Mouse (Mus musculus) lung, embryonic 14.5 days (tissue): Measurements from ENCODE around the gene Rasl11b. TPM values are rescaled to one million over a fixed set of nuclear protein-coding genes. Genes with fewer than 3 reads are reported as not detected.

Experiments
- ATAC-seq: fragments of 200-750 bp; cut with Nextera tagmentation; 2 replicates; pipeline ENCODE4 v1.8.0; 2017; ENCODE audit warnings: mild to moderate bottlenecking, moderate TSS enrichment, moderate library complexity; ENCODE audit not compliant: insufficient read depth
- DNase-seq: peaks from one replicate; pipeline ENCODE4 v3.0.0-alpha.2; 2015
- H3K27ac ChIP-seq: fragments of 300-500 bp; sonication (generic); 2 replicates; pipeline ENCODE4 v1.5.1; 2014; ENCODE audit warnings: low read depth, mild to moderate bottlenecking, moderate library complexity
- H3K27me3 ChIP-seq: fragments of 300-500 bp; sonication (generic); 2 replicates; pipeline ENCODE4 v1.6.1; 2014; ENCODE audit warnings: low read length, control low read depth; ENCODE audit not compliant: insufficient read depth
- H3K36me3 ChIP-seq: fragments of 300-500 bp; sonication (generic); 2 replicates; pipeline ENCODE4 v1.6.1; 2014; ENCODE audit warnings: control low read depth; ENCODE audit not compliant: insufficient read depth
- H3K4me1 ChIP-seq: fragments of 300-500 bp; sonication (generic); 2 replicates; pipeline ENCODE4 v1.6.1; 2014; ENCODE audit warnings: antibody characterized with exemption, control low read depth; ENCODE audit not compliant: insufficient read depth
- H3K4me2 ChIP-seq: fragments of 300-500 bp; sonication (generic); 2 replicates; pipeline ENCODE4 v1.6.1; 2014; ENCODE audit warnings: mild to moderate bottlenecking
- H3K4me3 ChIP-seq: fragments of 300-500 bp; sonication (generic); 2 replicates; pipeline ENCODE4 v1.5.1; 2014; ENCODE audit warnings: low read depth, low read length
- H3K9ac ChIP-seq: fragments of 300-500 bp; sonication (generic); 2 replicates; pipeline ENCODE4 v1.6.1; 2014
- H3K9me3 ChIP-seq: fragments of 300-500 bp; sonication (generic); 2 replicates; pipeline ENCODE4 v1.6.1; 2016; ENCODE audit warnings: low read depth, low read length, control low read depth
- CTCF ChIP-seq: IDR thresholded peaks from 2 replicates; pipeline ENCODE4 v1.5.1; 2016; ENCODE audit warnings: antibody characterized with exemption, low read depth
- WGBS: fragments of 180-500 bp; shearing (Covaris S2); extraction: QIAGEN DNeasy Blood & Tissue Kit; methylation state at CpG from one replicate; pipeline ENCODE4 v1.1.7; 2014; 5-methylcytosine and 5-hydroxymethylcytosine counted together
- polyA plus RNA-seq: library from polyadenylated mRNA; unstranded; fragments of >200 nt; fragmentation: Nextera tagmentation; extraction: Ambion mirVana; gene quantifications from 2 replicates; pipeline ENCODE4 v1.2.1, GENCODE M21; 2014

The Rasl11b gene
- polyA plus RNA-seq, 1 experiment from 2014 or later: 90.2 TPM

DNA sequence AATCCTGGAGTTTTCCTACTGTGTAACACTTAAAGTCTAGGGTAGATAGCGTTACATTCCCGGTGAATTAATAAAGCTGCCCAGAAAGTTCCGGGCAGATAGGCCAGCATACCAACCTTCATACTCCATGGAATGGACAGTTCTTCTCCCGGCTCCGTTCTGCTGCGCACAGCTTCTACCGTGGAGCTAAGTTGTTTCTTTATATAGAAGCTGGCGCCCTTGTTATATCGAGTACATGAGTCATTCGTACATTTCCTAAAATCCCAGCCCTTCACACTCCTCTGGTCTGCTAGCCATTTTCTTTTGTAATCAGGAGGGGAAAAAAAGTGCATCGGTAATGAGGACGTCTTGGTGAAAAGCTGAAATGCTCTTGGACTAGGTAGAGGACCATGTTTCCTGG is 7.0 kb upstream of the Rasl11b start:
- no peaks in the 10 kb centered on the region for H3K27me3 ChIP-seq
- H3K9ac ChIP-seq: no peak overlapping the region
- H3K4me2 ChIP-seq: no peak overlapping the region
- no peak for TF ChIP-seq CTCF
- H3K36me3 ChIP-seq: no peaks in the 10 kb centered on the region
- WGBS: 58% methylated on average over 12 of the region's 12 CpGs
- DNase-seq (no peak), ATAC-seq (no peak)
- no peaks in the 10 kb centered on the region for H3K9me3 ChIP-seq
- H3K4me1 ChIP-seq: peaks cover 24% of the 10 kb centered on the region
- no peak overlapping the region for H3K4me3 ChIP-seq
- H3K27ac ChIP-seq: peak overlapping the region; percentile 66

DNA sequence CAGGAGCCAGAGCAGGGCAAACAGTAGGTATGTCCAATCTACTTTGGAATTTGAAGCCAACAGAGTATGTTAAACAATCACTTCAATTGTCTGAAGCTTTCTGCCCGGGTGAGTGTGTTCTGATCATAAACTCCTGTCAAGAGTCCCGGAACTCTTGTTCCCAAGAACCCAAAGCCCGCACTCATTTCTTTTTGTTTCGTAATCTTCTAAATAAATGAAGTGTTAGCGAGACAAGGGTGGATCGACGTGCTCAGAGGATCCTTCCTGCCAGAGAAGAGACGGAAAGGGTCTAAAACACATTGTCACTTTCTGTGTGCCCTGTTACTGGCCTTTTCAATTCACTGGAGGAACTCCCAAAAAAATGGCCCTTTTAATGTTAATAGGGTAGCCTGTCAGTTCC is 6.2 kb upstream of the Rasl11b start:
- Histone ChIP-seq H3K4me3 (no peak overlapping the region), H3K27me3 (no peaks in the 10 kb centered on the region), H3K4me2 (no peak overlapping the region), H3K36me3 (no peaks in the 10 kb centered on the region), H3K9ac (no peak overlapping the region), H3K27ac (no peak overlapping the region), H3K9me3 (no peaks in the 10 kb centered on the region), H3K4me1 (peaks cover 25% of the 10 kb centered on the region)
- no peak for TF ChIP-seq CTCF
- 10% methylated on average over 8 of the region's 8 CpGs for WGBS
- DNase-seq (peak; percentile 87), ATAC-seq (peak; percentile 56)

DNA sequence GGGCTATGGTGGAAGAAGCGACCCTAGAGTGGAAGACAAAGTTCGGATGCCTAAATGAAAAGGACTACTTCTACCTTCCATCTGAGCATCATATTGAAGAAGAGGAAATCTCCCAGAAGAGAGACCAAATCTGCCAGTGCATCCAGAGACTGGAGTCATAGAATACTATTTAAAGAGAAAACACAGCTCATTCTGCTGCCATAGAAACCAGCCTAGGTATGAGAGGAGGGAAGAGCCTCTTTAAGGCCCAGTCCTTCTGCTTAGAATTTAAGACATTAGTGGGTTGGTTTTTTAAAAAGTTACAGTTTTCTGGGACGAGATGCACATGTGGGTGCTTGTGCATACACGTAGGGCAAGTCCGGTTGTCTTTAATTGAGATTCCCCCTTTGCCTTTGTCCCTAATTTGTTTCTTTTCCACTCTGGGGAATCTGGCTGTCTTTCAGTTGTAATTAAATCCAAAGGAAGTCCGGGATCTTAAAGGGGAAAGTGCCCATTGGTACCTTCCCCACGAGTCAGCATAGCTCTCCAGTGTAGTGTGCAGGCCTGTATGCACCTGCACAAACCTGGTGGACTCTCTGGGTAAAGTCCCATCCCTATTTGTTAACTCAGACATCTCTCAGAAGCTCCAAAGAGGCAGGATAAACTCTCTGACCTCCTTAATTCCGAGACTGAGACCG is 5.5 kb upstream of the Rasl11b start:
- no peak overlapping the region for H3K9ac ChIP-seq
- no peak overlapping the region for H3K4me3 ChIP-seq
- no peak for ATAC-seq
- DNase-seq: no peak
- H3K36me3 ChIP-seq: no peaks in the 10 kb centered on the region
- 46% methylated on average over 9 of the region's 9 CpGs for WGBS
- no peaks in the 10 kb centered on the region for H3K9me3 ChIP-seq
- H3K27ac ChIP-seq: peak overlapping the region; percentile 3
- peaks cover 32% of the 10 kb centered on the region for H3K4me1 ChIP-seq
- H3K4me2 ChIP-seq: peak overlapping the region; percentile 29; the same call in 1 of the 2 replicates
- TF ChIP-seq CTCF: no peak
- H3K27me3 ChIP-seq: no peaks in the 10 kb centered on the region

DNA sequence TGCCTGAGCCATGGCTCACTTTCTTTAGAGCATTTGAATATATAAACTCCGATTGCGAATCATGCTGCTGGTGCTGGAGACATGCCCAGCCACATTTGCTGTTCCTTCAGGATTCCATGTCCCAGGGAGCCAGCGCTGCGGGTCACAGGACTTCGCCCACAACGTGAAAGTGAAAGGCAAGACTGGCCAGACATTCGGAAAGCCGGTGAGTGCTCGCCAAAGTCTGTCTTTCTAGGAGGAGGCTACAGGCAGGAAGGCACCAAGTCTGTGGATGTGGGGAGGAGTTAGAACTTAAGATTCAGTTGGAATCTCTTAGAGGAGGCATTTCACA is 5.0 kb upstream of the Rasl11b start:
- Histone ChIP-seq H3K4me2 (peak overlapping the region; percentile 29; the same call in 1 of the 2 replicates), H3K27ac (peak overlapping the region; percentile 3), H3K27me3 (no peaks in the 10 kb centered on the region), H3K4me1 (peaks cover 33% of the 10 kb centered on the region), H3K4me3 (no peak overlapping the region), H3K9me3 (no peaks in the 10 kb centered on the region), H3K9ac (no peak overlapping the region), H3K36me3 (no peaks in the 10 kb centered on the region)
- ATAC-seq (no peak), DNase-seq (peak; percentile 67)
- TF ChIP-seq CTCF: no peak
- WGBS: 29% methylated on average over 9 of the region's 9 CpGs

DNA sequence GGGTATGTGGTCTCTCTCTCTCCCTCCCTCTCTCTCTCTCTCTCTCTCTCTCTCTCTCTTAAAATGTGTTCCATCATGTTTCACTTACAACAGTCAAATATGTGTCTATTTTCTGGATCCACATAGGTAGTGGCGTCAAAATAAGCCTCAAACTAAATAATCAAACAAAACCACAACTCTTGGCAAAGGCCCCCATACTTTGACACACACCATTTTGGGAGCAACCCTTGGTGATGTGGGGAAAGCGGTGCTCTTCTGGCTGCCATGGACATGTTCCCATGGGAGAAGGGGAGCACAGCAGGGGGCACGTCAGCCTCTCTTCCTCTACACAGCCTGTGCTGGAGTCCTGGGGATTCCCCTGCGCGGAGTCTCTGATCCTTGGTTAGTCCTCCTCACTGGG is 4.2 kb upstream of the Rasl11b start:
- no peak for ATAC-seq
- H3K27me3 ChIP-seq: no peaks in the 10 kb centered on the region
- no peak overlapping the region for H3K9ac ChIP-seq
- TF ChIP-seq CTCF: no peak
- 69% methylated on average over 5 of the region's 5 CpGs for WGBS
- DNase-seq: no peak
- no peak overlapping the region for H3K4me3 ChIP-seq
- H3K9me3 ChIP-seq: no peaks in the 10 kb centered on the region
- 0 out of 2 replicates have a peak overlapping the region, but pooled peaks have one; percentile 11 for H3K27ac ChIP-seq
- H3K4me2 ChIP-seq: no peak overlapping the region
- H3K4me1 ChIP-seq: peaks cover 33% of the 10 kb centered on the region
- H3K36me3 ChIP-seq: no peaks in the 10 kb centered on the region

DNA sequence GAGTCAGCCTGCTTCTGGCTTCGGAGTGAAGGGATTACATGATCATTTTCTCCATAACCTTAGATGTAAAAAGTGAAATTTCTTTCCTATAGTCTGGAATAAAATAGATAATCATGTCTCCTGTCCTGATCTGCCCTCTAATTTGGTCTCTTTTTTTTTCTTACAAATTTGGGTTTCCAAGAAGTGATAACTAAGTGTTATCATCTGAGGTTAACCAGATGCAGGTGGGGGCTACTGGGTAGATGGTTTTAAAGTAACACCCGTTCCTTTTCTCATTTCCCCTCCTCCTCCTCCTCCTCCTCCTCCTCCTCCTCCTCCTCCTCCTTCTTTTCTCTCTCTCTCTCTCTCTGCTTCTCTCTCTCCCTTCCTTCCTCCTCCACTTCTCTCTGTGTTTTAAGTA is 2.1 kb upstream of the Rasl11b start:
- H3K9ac ChIP-seq: no peak overlapping the region
- peaks cover 16% of the 10 kb centered on the region for H3K36me3 ChIP-seq
- H3K9me3 ChIP-seq: no peaks in the 10 kb centered on the region
- no peak overlapping the region for H3K4me3 ChIP-seq
- H3K4me2 ChIP-seq: no peak overlapping the region
- no peaks in the 10 kb centered on the region for H3K27me3 ChIP-seq
- TF ChIP-seq CTCF: no peak
- peaks cover 44% of the 10 kb centered on the region for H3K4me1 ChIP-seq
- H3K27ac ChIP-seq: no peak overlapping the region
- DNase-seq (no peak), ATAC-seq (no peak)
- WGBS: 49% methylated on average over 2 of the region's 2 CpGs

DNA sequence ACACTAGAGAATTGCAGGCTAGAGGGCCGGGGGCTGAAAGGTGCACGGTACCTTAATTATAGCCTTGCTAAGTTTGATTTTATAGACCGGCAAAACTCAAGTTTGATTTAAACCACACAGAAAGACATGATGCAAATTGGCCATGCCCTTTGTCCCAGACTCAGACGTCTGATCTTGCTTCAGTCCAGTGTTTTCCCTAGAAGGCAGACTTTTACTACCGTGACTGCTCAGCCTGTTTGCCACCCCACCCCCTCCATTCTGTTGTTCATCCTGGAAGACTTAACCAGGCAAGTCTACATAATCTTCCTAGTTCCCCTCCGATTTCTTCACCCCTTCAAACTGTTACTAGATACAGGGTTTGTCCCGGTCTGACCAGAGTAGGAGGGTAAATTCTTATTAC is 1.5 kb upstream of the Rasl11b start:
- Histone ChIP-seq H3K27ac (no peak overlapping the region), H3K4me3 (no peak overlapping the region), H3K9me3 (no peaks in the 10 kb centered on the region), H3K36me3 (peaks cover 22% of the 10 kb centered on the region), H3K9ac (no peak overlapping the region), H3K27me3 (no peaks in the 10 kb centered on the region), H3K4me1 (peaks cover 43% of the 10 kb centered on the region), H3K4me2 (peak overlapping the region; percentile 93)
- ATAC-seq (no peak), DNase-seq (no peak)
- no peak for TF ChIP-seq CTCF
- 44% methylated on average over 7 of the region's 7 CpGs for WGBS
